Mouse (Mus musculus): ENCODE measurements at regions not wholly inside any gene's neighbourhood (a gene's known extent, or its start where the extent isn't known, plus 50 kb on each side); places are given as distances from the start of the nearest gene placed in this dataset.
A peak's percentile ranks its signal among the peaks of the same experiment; 100 is the strongest.

GRCm38 (mm10) chr6:16999451-17000139 lies 65.4 kb upstream of the Tes start:
- H3K27ac ChIP-seq (ENCODE audit: low read depth) = no peak overlapping the region
- no peaks in the 10 kb centered on the region for H3K27me3 ChIP-seq (ENCODE audit: control insufficient read depth, insufficient read depth, low read length)
- TF ChIP-seq CTCF (IDR thresholded peaks at IDR 0.05; ENCODE audit: low read depth) (no peak), EP300 (IDR thresholded peaks at IDR 0.05; ENCODE audit: low read depth) (no peak)
- no peak overlapping the region for H3K4me3 ChIP-seq (ENCODE audit: low read depth, low read length)
- no peaks in the 10 kb centered on the region for H3K36me3 ChIP-seq (replicated peaks; ENCODE audit: control insufficient read depth, insufficient read depth, low read length)
- H3K4me1 ChIP-seq (ENCODE audit: control insufficient read depth, insufficient read depth) = no peaks in the 10 kb centered on the region
- WGBS = 74% methylated on average over 21 of the region's 21 CpGs
- no peaks in the 10 kb centered on the region for H3K9me3 ChIP-seq (replicated peaks; ENCODE audit: control insufficient read depth, low read length)
- ATAC-seq (ENCODE audit: insufficient read depth, low read depth) = no peak
- H3K9ac ChIP-seq (replicated peaks; ENCODE audit: low read depth, low read length) = no peak overlapping the region
- DNase-seq (ENCODE audit: low spot score) = no peak
- no peak overlapping the region for H3K4me2 ChIP-seq (ENCODE audit: low read depth, low read length)

- 39% methylated on average over 10 of the region's 10 CpGs for WGBS
- ATAC-seq (ENCODE audit: insufficient read depth, low read depth) (no peak), DNase-seq (ENCODE audit: low spot score) (no peak)
- Histone ChIP-seq H3K9ac (replicated peaks; ENCODE audit: low read depth, low read length) (no peak overlapping the region), H3K27me3 (ENCODE audit: control insufficient read depth, insufficient read depth, low read length) (no peaks in the 10 kb centered on the region), H3K4me1 (ENCODE audit: control insufficient read depth, insufficient read depth) (no peaks in the 10 kb centered on the region), H3K9me3 (replicated peaks; ENCODE audit: control insufficient read depth, low read length) (no peaks in the 10 kb centered on the region), H3K36me3 (replicated peaks; ENCODE audit: control insufficient read depth, insufficient read depth, low read length) (no peaks in the 10 kb centered on the region), H3K27ac (ENCODE audit: low read depth) (no peak overlapping the region), H3K4me3 (ENCODE audit: low read depth, low read length) (no peak overlapping the region), H3K4me2 (ENCODE audit: low read depth, low read length) (no peak overlapping the region)
- TF ChIP-seq CTCF (IDR thresholded peaks at IDR 0.05; ENCODE audit: low read depth) (no peak), EP300 (IDR thresholded peaks at IDR 0.05; ENCODE audit: low read depth) (no peak)
Observed at GRCm38 (mm10) chr6:16995495-16995936, 69.4 kb upstream of the Tes start.

- H3K9me3 ChIP-seq (replicated peaks; ENCODE audit: control insufficient read depth, low read length) = no peaks in the 10 kb centered on the region
- no peak overlapping the region for H3K27ac ChIP-seq (ENCODE audit: low read depth)
- 8% methylated on average over 8 of the region's 8 CpGs for WGBS
- no peak for ATAC-seq (ENCODE audit: insufficient read depth, low read depth)
- H3K36me3 ChIP-seq (replicated peaks; ENCODE audit: control insufficient read depth, insufficient read depth, low read length) = no peaks in the 10 kb centered on the region
- H3K4me2 ChIP-seq (ENCODE audit: low read depth, low read length) = no peak overlapping the region
- H3K4me3 ChIP-seq (ENCODE audit: low read depth, low read length) = no peak overlapping the region
- DNase-seq (ENCODE audit: low spot score) = peak; percentile 41
- no peak overlapping the region for H3K9ac ChIP-seq (replicated peaks; ENCODE audit: low read depth, low read length)
- TF ChIP-seq CTCF (IDR thresholded peaks at IDR 0.05; ENCODE audit: low read depth) (peak; percentile 67), EP300 (IDR thresholded peaks at IDR 0.05; ENCODE audit: low read depth) (no peak)
- no peaks in the 10 kb centered on the region for H3K27me3 ChIP-seq (ENCODE audit: control insufficient read depth, insufficient read depth, low read length)
- no peaks in the 10 kb centered on the region for H3K4me1 ChIP-seq (ENCODE audit: control insufficient read depth, insufficient read depth)
Observed at GRCm38 (mm10) chr6:16994711-16995110, 70.2 kb upstream of the Tes start.

- DNase-seq (ENCODE audit: low spot score) (no peak), ATAC-seq (ENCODE audit: insufficient read depth, low read depth) (no peak)
- TF ChIP-seq CTCF (IDR thresholded peaks at IDR 0.05; ENCODE audit: low read depth) (no peak), EP300 (IDR thresholded peaks at IDR 0.05; ENCODE audit: low read depth) (no peak)
- Histone ChIP-seq H3K27me3 (ENCODE audit: control insufficient read depth, insufficient read depth, low read length) (no peaks in the 10 kb centered on the region), H3K4me1 (ENCODE audit: control insufficient read depth, insufficient read depth) (no peaks in the 10 kb centered on the region), H3K9me3 (replicated peaks; ENCODE audit: control insufficient read depth, low read length) (no peaks in the 10 kb centered on the region), H3K4me3 (ENCODE audit: low read depth, low read length) (no peak overlapping the region), H3K4me2 (ENCODE audit: low read depth, low read length) (no peak overlapping the region), H3K27ac (ENCODE audit: low read depth) (no peak overlapping the region), H3K36me3 (replicated peaks; ENCODE audit: control insufficient read depth, insufficient read depth, low read length) (no peaks in the 10 kb centered on the region), H3K9ac (replicated peaks; ENCODE audit: low read depth, low read length) (no peak overlapping the region)
- WGBS = 72% methylated on average over 15 of the region's 15 CpGs
Observed at GRCm38 (mm10) chr6:16991996-16992591, 72.9 kb upstream of the Tes start.

GRCm38 (mm10) chr6:16978206-16978505 lies 79.9 kb upstream of the Tfec start:
- ATAC-seq (ENCODE audit: insufficient read depth, low read depth) (no peak), DNase-seq (ENCODE audit: low spot score) (peak; percentile 32)
- Histone ChIP-seq H3K4me3 (ENCODE audit: low read depth, low read length) (no peak overlapping the region), H3K4me1 (ENCODE audit: control insufficient read depth, insufficient read depth) (no peaks in the 10 kb centered on the region), H3K4me2 (ENCODE audit: low read depth, low read length) (no peak overlapping the region), H3K27me3 (ENCODE audit: control insufficient read depth, insufficient read depth, low read length) (no peaks in the 10 kb centered on the region), H3K27ac (ENCODE audit: low read depth) (no peak overlapping the region), H3K36me3 (replicated peaks; ENCODE audit: control insufficient read depth, insufficient read depth, low read length) (no peaks in the 10 kb centered on the region), H3K9me3 (replicated peaks; ENCODE audit: control insufficient read depth, low read length) (no peaks in the 10 kb centered on the region), H3K9ac (replicated peaks; ENCODE audit: low read depth, low read length) (no peak overlapping the region)
- 23% methylated on average over 3 of the region's 3 CpGs for WGBS
- TF ChIP-seq CTCF (IDR thresholded peaks at IDR 0.05; ENCODE audit: low read depth) = peak; percentile 69
- TF ChIP-seq EP300 (IDR thresholded peaks at IDR 0.05; ENCODE audit: low read depth) = no peak

All from heart, postnatal 0 days (tissue).